Comparison of ENCODE assay signal across 22 mouse cellular contexts in genomic region chr1:71595365-71595764, GRCm38 (mm10). TPM values are rescaled to one million over a fixed set of nuclear protein-coding genes. Genes with fewer than 3 reads are reported as not detected.
DNase-seq lines count a peak whose midpoint lies in the region; ATAC-seq and TF ChIP-seq lines count a peak whose summit lies in the region.
"Had no signal": no experiment of that assay in that cellular context is flagged by ENCODE, and none has a peak within 500 bp of the region (broad histone marks: within the 10 kb centered on the region; RNA-seq: fewer than 3 reads in every experiment).

No protein-coding gene starts in this region.

- H3K27ac ChIP-seq in liver, postnatal 0 days (ENCODE audit: low read depth) = no peak overlapping the region
- no peak overlapping the region for H3K27ac ChIP-seq in liver, embryonic 12.5 days
- H3K27ac ChIP-seq in lung, embryonic 16.5 days (ENCODE audit: low read length) = no peak overlapping the region
- H3K27ac ChIP-seq in midbrain, embryonic 10.5 days (replicated peaks) = no peak overlapping the region
- H3K27ac ChIP-seq: embryonic facial prominence, embryonic 13.5 days; embryonic facial prominence, embryonic 15.5 days; forebrain, embryonic 10.5 days; forebrain, embryonic 12.5 days had no signal

- ATAC-seq in liver, postnatal 0 days = peak; percentile 9; the same call in 1 of the 2 replicates
- no peak for ATAC-seq in liver, embryonic 12.5 days
- ATAC-seq in lung, embryonic 16.5 days (ENCODE audit: low read depth) = peak; percentile 83
- ATAC-seq: forebrain, embryonic 14.5 days had no signal

- DNase-seq in liver, postnatal 0 days = no peak
- no peak for DNase-seq in lung, postnatal 4 days
- no peak for DNase-seq in midbrain, embryonic 10.5 days (ENCODE audit: low spot score)
- DNase-seq: adrenal gland, adult 2 months; adrenal gland, postnatal 10 days; adrenal gland, postnatal 25 days; cerebellum, adult 11 months; cerebellum, adult 18-20 months; cerebellum, adult 8-10 months; cerebellum, adult 9-11 months; cerebellum, postnatal 14 days; cerebellum, postnatal 36 days; embryo, embryonic 11 days had no signal

- no peaks in the 10 kb centered on the region for H3K79me2 ChIP-seq in myocyte (ENCODE audit: control insufficient read depth, insufficient read depth)

- no peak overlapping the region for H3ac ChIP-seq in myocyte (ENCODE audit: control insufficient read depth, insufficient read length)

- TF ChIP-seq EP300 in liver, postnatal 0 days (IDR thresholded peaks at IDR 0.05; ENCODE audit: low read depth) = no peak

- H3K4me3 ChIP-seq in liver, postnatal 0 days (ENCODE audit: low read depth, low read length) = no peak overlapping the region
- H3K4me3 ChIP-seq in liver, embryonic 12.5 days = no peak overlapping the region
- no peak overlapping the region for H3K4me3 ChIP-seq in lung, embryonic 16.5 days (ENCODE audit: low read length)
- H3K4me3 ChIP-seq in myocyte = no peak overlapping the region
- H3K4me3 ChIP-seq in midbrain, embryonic 10.5 days = no peak overlapping the region
- H3K4me3 ChIP-seq: embryonic facial prominence, embryonic 13.5 days; embryonic facial prominence, embryonic 15.5 days; erythroblast, embryonic 14.5 days; forebrain, embryonic 10.5 days; forebrain, embryonic 12.5 days had no signal

- peak; percentile 36 for TF ChIP-seq POLR2A in myocyte (IDR thresholded peaks at IDR 0.05; ENCODE audit: insufficient read length, low read depth)

- H3K9ac ChIP-seq in liver, postnatal 0 days (replicated peaks) = no peak overlapping the region
- no peak overlapping the region for H3K9ac ChIP-seq in liver, embryonic 12.5 days
- H3K9ac ChIP-seq in lung, embryonic 16.5 days (ENCODE audit: low read length) = no peak overlapping the region
- H3K9ac ChIP-seq: embryonic facial prominence, embryonic 13.5 days; embryonic facial prominence, embryonic 15.5 days; forebrain, embryonic 12.5 days had no signal

- H3K9me3 ChIP-seq in liver, postnatal 0 days (ENCODE audit: low read length) = no peaks in the 10 kb centered on the region
- H3K9me3 ChIP-seq in liver, embryonic 12.5 days (replicated peaks) = no peaks in the 10 kb centered on the region
- H3K9me3 ChIP-seq in lung, embryonic 16.5 days (ENCODE audit: control insufficient read depth, low read length) = no peaks in the 10 kb centered on the region
- no peaks in the 10 kb centered on the region for H3K9me3 ChIP-seq in midbrain, embryonic 10.5 days (replicated peaks)
- H3K9me3 ChIP-seq: embryonic facial prominence, embryonic 13.5 days; embryonic facial prominence, embryonic 15.5 days; forebrain, embryonic 10.5 days; forebrain, embryonic 12.5 days had no signal

- no peak overlapping the region for H3K4me2 ChIP-seq in liver, postnatal 0 days (ENCODE audit: low read depth, low read length)
- no peak overlapping the region for H3K4me2 ChIP-seq in liver, embryonic 12.5 days
- H3K4me2 ChIP-seq in lung, embryonic 16.5 days (ENCODE audit: low read depth, low read length) = no peak overlapping the region
- no peak overlapping the region for H3K4me2 ChIP-seq in myocyte (ENCODE audit: low read depth)
- H3K4me2 ChIP-seq: embryonic facial prominence, embryonic 13.5 days; embryonic facial prominence, embryonic 15.5 days; forebrain, embryonic 12.5 days had no signal

- 61% methylated on average over 4 of the region's 4 CpGs for WGBS in liver, postnatal 0 days (ENCODE audit: insufficient replicate concordance)
- 69% methylated on average over 4 of the region's 4 CpGs for WGBS in liver, embryonic 12.5 days (ENCODE audit: insufficient replicate concordance)
- WGBS in lung, embryonic 16.5 days = 71% methylated on average over 4 of the region's 4 CpGs
- WGBS in midbrain, embryonic 10.5 days = 93% methylated on average over 4 of the region's 4 CpGs

- peaks cover 55% of the 10 kb centered on the region for H3K36me3 ChIP-seq in liver, postnatal 0 days (replicated peaks; ENCODE audit: insufficient read depth, low read length)
- H3K36me3 ChIP-seq in liver, embryonic 12.5 days = peaks cover 82% of the 10 kb centered on the region
- H3K36me3 ChIP-seq in lung, embryonic 16.5 days (ENCODE audit: control insufficient read depth, insufficient read depth, low read length) = peaks cover 51% of the 10 kb centered on the region
- peaks cover 98% of the 10 kb centered on the region for H3K36me3 ChIP-seq in myocyte (ENCODE audit: control insufficient read depth, insufficient read depth)
- H3K36me3 ChIP-seq in midbrain, embryonic 10.5 days = peaks cover 100% of the 10 kb centered on the region

- no peaks in the 10 kb centered on the region for H3K27me3 ChIP-seq in liver, postnatal 0 days (ENCODE audit: insufficient read depth, low read length)
- no peaks in the 10 kb centered on the region for H3K27me3 ChIP-seq in liver, embryonic 12.5 days (replicated peaks)
- H3K27me3 ChIP-seq in lung, embryonic 16.5 days (ENCODE audit: control insufficient read depth, insufficient read depth, low read depth, low read length) = no peaks in the 10 kb centered on the region
- no peaks in the 10 kb centered on the region for H3K27me3 ChIP-seq in myocyte (ENCODE audit: control insufficient read depth, insufficient read depth, insufficient read length)
- no peaks in the 10 kb centered on the region for H3K27me3 ChIP-seq in midbrain, embryonic 10.5 days (ENCODE audit: low read depth, poor library complexity, severe bottlenecking)
- H3K27me3 ChIP-seq: embryonic facial prominence, embryonic 13.5 days; embryonic facial prominence, embryonic 15.5 days; forebrain, embryonic 12.5 days had no signal

- TF ChIP-seq CTCF in liver, postnatal 0 days (IDR thresholded peaks at IDR 0.05; ENCODE audit: low read depth) = no peak

- H3K4me1 ChIP-seq in liver, postnatal 0 days (ENCODE audit: insufficient read depth) = no peaks in the 10 kb centered on the region
- H3K4me1 ChIP-seq in liver, embryonic 12.5 days = no peaks in the 10 kb centered on the region
- H3K4me1 ChIP-seq in lung, embryonic 16.5 days (replicated peaks; ENCODE audit: control insufficient read depth, insufficient read depth, low read length) = no peaks in the 10 kb centered on the region
- no peaks in the 10 kb centered on the region for H3K4me1 ChIP-seq in midbrain, embryonic 10.5 days
- H3K4me1 ChIP-seq: embryonic facial prominence, embryonic 13.5 days; embryonic facial prominence, embryonic 15.5 days; forebrain, embryonic 10.5 days; forebrain, embryonic 12.5 days had no signal

TF ChIP-seq in myocyte, 11 proteins besides CTCF, POLR2A, EP300 and RAD21:
- TF ChIP-seq MYOG (IDR thresholded peaks at IDR 0.05; ENCODE audit: control insufficient read depth in 1 of 3, insufficient read depth in 1 of 3, insufficient read length in 2 of 3, low read depth in 2 of 3) (no peak), TCF12 (IDR thresholded peaks at IDR 0.05; ENCODE audit: insufficient read depth, poor library complexity, severe bottlenecking) (no peak), POLR2AphosphoS2 (IDR thresholded peaks at IDR 0.05; ENCODE audit: insufficient read length, low read depth) (peak; percentile 77), CEBPB (IDR thresholded peaks at IDR 0.05; ENCODE audit: insufficient read depth, poor library complexity, severe bottlenecking) (0 out of 2 replicates have a peak, but pooled peaks have one; percentile 8), TCF3 (IDR thresholded peaks at IDR 0.05; ENCODE audit: insufficient read length, low read depth) (no peak), SRF (IDR thresholded peaks at IDR 0.05; ENCODE audit: control insufficient read depth, insufficient read length, low read depth) (no peak)

RNA-seq across cellular contexts. Expression of gene Atic, which starts 38.4 kb away (rescaled TPM):
- 19.1 and 22.2 TPM in 2 replicates for polyA plus RNA-seq in liver, postnatal 0 days (2015; fragmentation: Nextera tagmentation; extraction: Ambion mirVana)
- 68.7 and 70.5 TPM in 2 replicates for polyA plus RNA-seq in liver, embryonic 12.5 days (2016; fragmentation: Nextera tagmentation; extraction: Ambion mirVana)
- 48.4 and 49.5 TPM in 2 replicates for polyA plus RNA-seq in lung, embryonic 16.5 days (2015; fragmentation: Nextera tagmentation; extraction: Ambion mirVana)
- 78.8 TPM for polyA plus RNA-seq in myocyte (2012; fragmentation: generic; extraction: Trizol)
- polyA plus RNA-seq in midbrain, embryonic 10.5 days (2016; fragmentation: Nextera tagmentation; extraction: Ambion mirVana) = 54.0 and 65.9 TPM in 2 replicates

RNA-seq across cellular contexts. Expression of gene Fn1, which starts 57.6 kb away (rescaled TPM):
- 380 and 450 TPM in 2 replicates for polyA plus RNA-seq in liver, postnatal 0 days (2015; fragmentation: Nextera tagmentation; extraction: Ambion mirVana)
- 89.2 and 92.0 TPM in 2 replicates for polyA plus RNA-seq in liver, embryonic 12.5 days (2016; fragmentation: Nextera tagmentation; extraction: Ambion mirVana)
- polyA plus RNA-seq in lung, embryonic 16.5 days (2015; fragmentation: Nextera tagmentation; extraction: Ambion mirVana) = 185 and 189 TPM in 2 replicates
- 1,265 TPM for polyA plus RNA-seq in myocyte (2012; fragmentation: generic; extraction: Trizol)
- polyA plus RNA-seq in midbrain, embryonic 10.5 days (2016; fragmentation: Nextera tagmentation; extraction: Ambion mirVana) = 84.4 and 89.0 TPM in 2 replicates
